In genomic region chr6:91718067-91718466, GRCm38 (mm10) we compare ENCODE assay signal across 16 mouse cellular contexts. TPM values are rescaled to one million over a fixed set of nuclear protein-coding genes. Genes with fewer than 3 reads are reported as not detected.
DNase-seq lines count a peak whose midpoint lies in the region; ATAC-seq and TF ChIP-seq lines count a peak whose summit lies in the region.
"Had no signal": no experiment of that assay in that cellular context is flagged by ENCODE, and none has a peak within 500 bp of the region (broad histone marks: within the 10 kb centered on the region; RNA-seq: fewer than 3 reads in every experiment).

No protein-coding gene starts in this region.

- WGBS in forebrain, embryonic 11.5 days, result 86% methylated on average over 2 of the region's 2 CpGs
- 51% methylated on average over 2 of the region's 2 CpGs for WGBS in hindbrain, postnatal 0 days
- WGBS in neural tube, embryonic 12.5 days, result 74% methylated on average over 2 of the region's 2 CpGs

- H3K9ac ChIP-seq in forebrain, embryonic 11.5 days (ENCODE audit: low read length), result no peak overlapping the region
- no peak overlapping the region; the same call in 1 of the 2 replicates for H3K9ac ChIP-seq in hindbrain, postnatal 0 days (replicated peaks; ENCODE audit: low read length)
- no peak overlapping the region for H3K9ac ChIP-seq in neural tube, embryonic 12.5 days

- DNase-seq in left cerebral cortex, adult 2 months (ENCODE audit: extremely low spot score in 1 of 2, low spot score in 2 of 2), result no peak
- DNase-seq in left cerebral cortex, adult 11 months (ENCODE audit: low spot score), result no peak
- DNase-seq in forebrain, embryonic 11.5 days (ENCODE audit: low spot score), result no peak
- no peak for DNase-seq in hindbrain, postnatal 0 days (ENCODE audit: low spot score)
- DNase-seq in retina, postnatal 1 day, result no peak
- no peak for DNase-seq in urinary bladder, adult 18-20 months (ENCODE audit: low spot score in 2 of 2)
- DNase-seq in thymus, postnatal 0 days (ENCODE audit: low spot score), result no peak
- DNase-seq: adrenal gland, postnatal 10 days; cerebellum, postnatal 25 days; kidney, postnatal 36 days; right cerebral cortex, adult 18-20 months; thymus, postnatal 36 days had no signal

- H3K4me1 ChIP-seq in forebrain, embryonic 11.5 days (replicated peaks; ENCODE audit: control insufficient read depth, insufficient read depth, low read length), result peaks cover 37% of the 10 kb centered on the region
- H3K4me1 ChIP-seq in hindbrain, postnatal 0 days (ENCODE audit: insufficient read depth, low read length), result peaks cover 30% of the 10 kb centered on the region
- H3K4me1 ChIP-seq in neural tube, embryonic 12.5 days, result peaks cover 47% of the 10 kb centered on the region

- no peak overlapping the region for H3K4me2 ChIP-seq in forebrain, embryonic 11.5 days (ENCODE audit: low read depth, low read length, severe bottlenecking)
- H3K4me2 ChIP-seq in hindbrain, postnatal 0 days (ENCODE audit: low read depth, low read length), result no peak overlapping the region
- no peak overlapping the region for H3K4me2 ChIP-seq in neural tube, embryonic 12.5 days (replicated peaks)

- H3K9me3 ChIP-seq in forebrain, embryonic 11.5 days (ENCODE audit: control insufficient read depth, low read length), result no peaks in the 10 kb centered on the region
- no peaks in the 10 kb centered on the region for H3K9me3 ChIP-seq in hindbrain, postnatal 0 days (ENCODE audit: low read length)
- H3K9me3 ChIP-seq in neural tube, embryonic 12.5 days, result no peaks in the 10 kb centered on the region

- no peaks in the 10 kb centered on the region for H3K27me3 ChIP-seq in forebrain, embryonic 11.5 days (ENCODE audit: control insufficient read depth, insufficient read depth, low read length)
- H3K27me3 ChIP-seq in hindbrain, postnatal 0 days (ENCODE audit: insufficient read depth, low read length), result no peaks in the 10 kb centered on the region
- H3K27me3 ChIP-seq in neural tube, embryonic 12.5 days (replicated peaks), result no peaks in the 10 kb centered on the region
- H3K27me3 ChIP-seq: Patski had no signal

- ATAC-seq in forebrain, embryonic 11.5 days (replicated peaks; ENCODE audit: low FRiP score), result no peak
- ATAC-seq in hindbrain, postnatal 0 days, result no peak
- ATAC-seq in neural tube, embryonic 12.5 days (ENCODE audit: low FRiP score, low read depth), result no peak
- ATAC-seq: CD4-positive, CD25-positive, alpha-beta regulatory T cell, adult 4 months; Patski had no signal

- intact Hi-C loops in left cerebral cortex, adult 2 months (cut with DNase I), result loop anchor here (2.0 kb wide), 1 partner anchor 33 kb away; the partner anchor contains the start of gene Slc6a6

- H3K4me3 ChIP-seq in left cerebral cortex, adult 2 months, result no peak overlapping the region
- no peak overlapping the region for H3K4me3 ChIP-seq in forebrain, embryonic 11.5 days (ENCODE audit: low read depth, low read length)
- H3K4me3 ChIP-seq in hindbrain, postnatal 0 days (ENCODE audit: low read length), result no peak overlapping the region
- no peak overlapping the region for H3K4me3 ChIP-seq in neural tube, embryonic 12.5 days
- H3K4me3 ChIP-seq: erythroblast, embryonic 14.5 days had no signal

- H3K36me3 ChIP-seq in forebrain, embryonic 11.5 days (ENCODE audit: control insufficient read depth, insufficient read depth, low read length), result no peaks in the 10 kb centered on the region
- H3K36me3 ChIP-seq in hindbrain, postnatal 0 days (ENCODE audit: insufficient read depth, low read length), result peaks cover 5% of the 10 kb centered on the region; the same call in 1 of the 2 replicates
- peaks cover 12% of the 10 kb centered on the region for H3K36me3 ChIP-seq in neural tube, embryonic 12.5 days

- H3K27ac ChIP-seq in left cerebral cortex, adult 2 months, result peak overlapping the region; percentile 89
- H3K27ac ChIP-seq in forebrain, embryonic 11.5 days (ENCODE audit: low read depth, low read length), result peak overlapping the region; percentile 66; the same call in 1 of the 2 replicates
- peak overlapping the region; percentile 84; the same call in 1 of the 2 replicates for H3K27ac ChIP-seq in hindbrain, postnatal 0 days
- H3K27ac ChIP-seq in neural tube, embryonic 12.5 days, result peak overlapping the region; percentile 43; the same call in 1 of the 2 replicates

- TF ChIP-seq CTCF in left cerebral cortex, adult 2 months (IDR thresholded peaks at IDR 0.05), result no peak
- TF ChIP-seq CTCF in hindbrain, postnatal 0 days (IDR thresholded peaks at IDR 0.05; ENCODE audit: low read depth), result no peak

RNA-seq across cellular contexts. Expression of gene Slc6a6, which starts 34.2 kb away (rescaled TPM):
- total RNA-seq in left cerebral cortex, adult 2 months (2021), result 100 to 1,000 TPM; 127 to 147 TPM
- 44.2 and 49.3 TPM in 2 replicates for polyA plus RNA-seq in forebrain, embryonic 11.5 days (2014; fragmentation: Nextera tagmentation; extraction: Ambion mirVana)
- total RNA-seq in hindbrain, postnatal 0 days (2014; rRNA removed), result 78.2 and 85.6 TPM in 2 replicates
- polyA plus RNA-seq in hindbrain, postnatal 0 days (2015; fragmentation: Nextera tagmentation; extraction: Ambion mirVana), result 116 and 119 TPM in 2 replicates
- 60.8 and 72.4 TPM in 2 replicates for polyA plus RNA-seq in neural tube, embryonic 12.5 days (2016; fragmentation: Nextera tagmentation; extraction: Ambion mirVana)
- polyA plus RNA-seq in thymus, postnatal 0 days (2015; fragmentation: Nextera tagmentation; extraction: Ambion mirVana), result 43.0 and 63.3 TPM in 2 replicates
